Mouse (Mus musculus): ENCODE data around the gene Ptprm. TPM values are rescaled to one million over a fixed set of nuclear protein-coding genes. Genes with fewer than 3 reads are reported as not detected.

Ptprm gene
- polyA plus RNA-seq, 1 experiment from 2014 or later: 5.4 TPM

- no peaks in the 10 kb centered on the region for H3K4me1 ChIP-seq (replicated peaks; ENCODE audit: control insufficient read depth, insufficient read depth, low read length)
- no peak overlapping the region for H3K4me3 ChIP-seq (ENCODE audit: low read depth, low read length)
- 95% methylated on average over 2 of the region's 2 CpGs for WGBS
- no peak for ATAC-seq
- H3K27ac ChIP-seq (ENCODE audit: low read depth, low read length): no peak overlapping the region
- H3K9ac ChIP-seq (ENCODE audit: low read depth, low read length): no peak overlapping the region
- H3K27me3 ChIP-seq (replicated peaks; ENCODE audit: control insufficient read depth, insufficient read depth, low read length): no peaks in the 10 kb centered on the region
- H3K36me3 ChIP-seq (ENCODE audit: control insufficient read depth, insufficient read depth): no peaks in the 10 kb centered on the region
- no peaks in the 10 kb centered on the region for H3K9me3 ChIP-seq (ENCODE audit: control insufficient read depth)
- no peak overlapping the region for H3K4me2 ChIP-seq (replicated peaks; ENCODE audit: low read depth)
- TF ChIP-seq CTCF (IDR thresholded peaks at IDR 0.05; ENCODE audit: low read depth): no peak
Observed at GRCm38 (mm10) chr17:66959815-66960214, 394.4 kb downstream of the Ptprm start.

GRCm38 (mm10) chr17:66958766-66959165 is 395.5 kb downstream of the Ptprm start:
- ATAC-seq: no peak
- Histone ChIP-seq H3K27ac (ENCODE audit: low read depth, low read length) (no peak overlapping the region), H3K4me3 (ENCODE audit: low read depth, low read length) (no peak overlapping the region), H3K9ac (ENCODE audit: low read depth, low read length) (no peak overlapping the region), H3K4me2 (replicated peaks; ENCODE audit: low read depth) (no peak overlapping the region), H3K4me1 (replicated peaks; ENCODE audit: control insufficient read depth, insufficient read depth, low read length) (no peaks in the 10 kb centered on the region), H3K27me3 (replicated peaks; ENCODE audit: control insufficient read depth, insufficient read depth, low read length) (no peaks in the 10 kb centered on the region), H3K36me3 (ENCODE audit: control insufficient read depth, insufficient read depth) (no peaks in the 10 kb centered on the region), H3K9me3 (ENCODE audit: control insufficient read depth) (no peaks in the 10 kb centered on the region)
- TF ChIP-seq CTCF (IDR thresholded peaks at IDR 0.05; ENCODE audit: low read depth): no peak
- 79% methylated on average over 2 of the region's 2 CpGs for WGBS

GRCm38 (mm10) chr17:66944498-66944897 is 409.8 kb downstream of the Ptprm start:
- Histone ChIP-seq H3K4me2 (replicated peaks; ENCODE audit: low read depth) (no peak overlapping the region), H3K9ac (ENCODE audit: low read depth, low read length) (no peak overlapping the region), H3K9me3 (ENCODE audit: control insufficient read depth) (no peaks in the 10 kb centered on the region), H3K27me3 (replicated peaks; ENCODE audit: control insufficient read depth, insufficient read depth, low read length) (no peaks in the 10 kb centered on the region), H3K36me3 (ENCODE audit: control insufficient read depth, insufficient read depth) (no peaks in the 10 kb centered on the region), H3K4me3 (ENCODE audit: low read depth, low read length) (no peak overlapping the region), H3K4me1 (replicated peaks; ENCODE audit: control insufficient read depth, insufficient read depth, low read length) (no peaks in the 10 kb centered on the region), H3K27ac (ENCODE audit: low read depth, low read length) (no peak overlapping the region)
- no peak for ATAC-seq
- TF ChIP-seq CTCF (IDR thresholded peaks at IDR 0.05; ENCODE audit: low read depth): no peak
- 80% methylated on average over 4 of the region's 4 CpGs for WGBS

GRCm38 (mm10) chr17:66943539-66943938 is 410.7 kb downstream of the Ptprm start:
- Histone ChIP-seq H3K4me1 (replicated peaks; ENCODE audit: control insufficient read depth, insufficient read depth, low read length) (no peaks in the 10 kb centered on the region), H3K36me3 (ENCODE audit: control insufficient read depth, insufficient read depth) (no peaks in the 10 kb centered on the region), H3K27ac (ENCODE audit: low read depth, low read length) (no peak overlapping the region), H3K4me2 (replicated peaks; ENCODE audit: low read depth) (no peak overlapping the region), H3K27me3 (replicated peaks; ENCODE audit: control insufficient read depth, insufficient read depth, low read length) (no peaks in the 10 kb centered on the region), H3K9ac (ENCODE audit: low read depth, low read length) (no peak overlapping the region), H3K4me3 (ENCODE audit: low read depth, low read length) (no peak overlapping the region), H3K9me3 (ENCODE audit: control insufficient read depth) (no peaks in the 10 kb centered on the region)
- no peak for ATAC-seq
- 92% methylated on average over 9 of the region's 9 CpGs for WGBS
- TF ChIP-seq CTCF (IDR thresholded peaks at IDR 0.05; ENCODE audit: low read depth): no peak

GRCm38 (mm10) chr17:66925611-66926010 is 428.6 kb downstream of the Ptprm start:
- Histone ChIP-seq H3K4me1 (replicated peaks; ENCODE audit: control insufficient read depth, insufficient read depth, low read length) (no peaks in the 10 kb centered on the region), H3K9me3 (ENCODE audit: control insufficient read depth) (no peaks in the 10 kb centered on the region), H3K27me3 (replicated peaks; ENCODE audit: control insufficient read depth, insufficient read depth, low read length) (no peaks in the 10 kb centered on the region), H3K9ac (ENCODE audit: low read depth, low read length) (no peak overlapping the region), H3K36me3 (ENCODE audit: control insufficient read depth, insufficient read depth) (no peaks in the 10 kb centered on the region), H3K4me3 (ENCODE audit: low read depth, low read length) (no peak overlapping the region), H3K4me2 (replicated peaks; ENCODE audit: low read depth) (no peak overlapping the region), H3K27ac (ENCODE audit: low read depth, low read length) (no peak overlapping the region)
- no peak for TF ChIP-seq CTCF (IDR thresholded peaks at IDR 0.05; ENCODE audit: low read depth)
- ATAC-seq: no peak
- 93% methylated on average over 5 of the region's 5 CpGs for WGBS

- Histone ChIP-seq H3K27me3 (replicated peaks; ENCODE audit: control insufficient read depth, insufficient read depth, low read length) (no peaks in the 10 kb centered on the region), H3K4me2 (replicated peaks; ENCODE audit: low read depth) (no peak overlapping the region), H3K4me1 (replicated peaks; ENCODE audit: control insufficient read depth, insufficient read depth, low read length) (no peaks in the 10 kb centered on the region), H3K4me3 (ENCODE audit: low read depth, low read length) (no peak overlapping the region), H3K9ac (ENCODE audit: low read depth, low read length) (no peak overlapping the region), H3K27ac (ENCODE audit: low read depth, low read length) (no peak overlapping the region), H3K9me3 (ENCODE audit: control insufficient read depth) (no peaks in the 10 kb centered on the region), H3K36me3 (ENCODE audit: control insufficient read depth, insufficient read depth) (no peaks in the 10 kb centered on the region)
- no peak for ATAC-seq
- WGBS: 63% methylated on average over 6 of the region's 6 CpGs
- no peak for TF ChIP-seq CTCF (IDR thresholded peaks at IDR 0.05; ENCODE audit: low read depth)
Observed at GRCm38 (mm10) chr17:66914696-66915095, 439.6 kb downstream of the Ptprm start.

- no peaks in the 10 kb centered on the region for H3K27me3 ChIP-seq (replicated peaks; ENCODE audit: control insufficient read depth, insufficient read depth, low read length)
- no peak for TF ChIP-seq CTCF (IDR thresholded peaks at IDR 0.05; ENCODE audit: low read depth)
- H3K9me3 ChIP-seq (ENCODE audit: control insufficient read depth): no peaks in the 10 kb centered on the region
- H3K4me1 ChIP-seq (replicated peaks; ENCODE audit: control insufficient read depth, insufficient read depth, low read length): no peaks in the 10 kb centered on the region
- WGBS: 88% methylated on average over 6 of the region's 6 CpGs
- ATAC-seq: no peak
- no peak overlapping the region for H3K9ac ChIP-seq (ENCODE audit: low read depth, low read length)
- H3K4me2 ChIP-seq (replicated peaks; ENCODE audit: low read depth): no peak overlapping the region
- no peaks in the 10 kb centered on the region for H3K36me3 ChIP-seq (ENCODE audit: control insufficient read depth, insufficient read depth)
- no peak overlapping the region for H3K27ac ChIP-seq (ENCODE audit: low read depth, low read length)
- no peak overlapping the region for H3K4me3 ChIP-seq (ENCODE audit: low read depth, low read length)
Observed at GRCm38 (mm10) chr17:66912533-66912932, 441.7 kb downstream of the Ptprm start.
